Mouse (Mus musculus): ENCODE results near the gene Mpz. TPM values are rescaled to one million over a fixed set of nuclear protein-coding genes. Genes with fewer than 3 reads are reported as not detected.

Mpz gene
- polyA plus RNA-seq (2014; fragmentation: Illumina TruSeq; extraction: RNeasy Lipid Tissue Mini Kit (QIAGEN cat#74804); ENCODE audit: low read depth, low replicate concordance): not detected

DNA sequence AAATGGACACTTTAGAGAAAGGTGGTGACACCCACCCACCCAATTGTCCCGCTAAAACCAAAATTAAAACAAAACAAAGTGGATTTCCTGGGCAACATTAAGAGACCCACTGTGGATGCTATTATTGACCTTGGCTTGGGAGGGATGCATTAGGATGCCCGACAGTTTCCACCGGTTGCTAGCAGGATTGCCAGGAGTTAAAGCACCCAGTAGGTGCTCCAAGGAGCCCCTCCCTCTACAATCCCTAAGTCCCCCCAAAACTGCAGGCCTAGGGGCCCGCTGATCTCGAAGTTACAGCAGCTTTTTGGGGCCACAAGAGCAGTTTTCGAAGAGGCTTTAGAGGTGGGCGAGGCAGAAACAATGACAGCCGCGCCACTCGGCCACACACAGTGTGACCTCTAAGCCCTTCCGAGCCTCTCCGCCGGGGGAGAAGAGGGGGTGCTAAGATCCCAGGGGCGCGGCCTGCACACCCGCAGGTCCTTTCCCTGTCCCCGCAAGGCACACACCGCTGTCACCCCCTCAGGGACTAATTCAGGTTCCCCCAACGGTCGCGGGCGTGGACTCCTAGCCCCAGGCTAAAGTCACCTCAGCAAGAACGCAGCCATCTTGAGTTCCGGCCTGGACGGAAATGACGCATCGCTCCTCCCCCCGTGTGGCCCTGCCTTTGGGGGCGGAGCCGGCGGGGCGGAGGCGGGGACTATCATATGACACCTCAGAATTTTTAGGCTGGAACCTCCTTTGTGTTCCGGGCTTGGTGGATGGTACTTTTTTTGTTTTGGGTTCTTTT lies at the start of gene Mpz, which contains the start of gene Sdhc:
Mpz (plus strand) TSS at position 738 of the 787 bp plus-strand sequence.
Sdhc (minus strand) TSS at position 630 of the 787 bp plus-strand sequence.

DNA sequence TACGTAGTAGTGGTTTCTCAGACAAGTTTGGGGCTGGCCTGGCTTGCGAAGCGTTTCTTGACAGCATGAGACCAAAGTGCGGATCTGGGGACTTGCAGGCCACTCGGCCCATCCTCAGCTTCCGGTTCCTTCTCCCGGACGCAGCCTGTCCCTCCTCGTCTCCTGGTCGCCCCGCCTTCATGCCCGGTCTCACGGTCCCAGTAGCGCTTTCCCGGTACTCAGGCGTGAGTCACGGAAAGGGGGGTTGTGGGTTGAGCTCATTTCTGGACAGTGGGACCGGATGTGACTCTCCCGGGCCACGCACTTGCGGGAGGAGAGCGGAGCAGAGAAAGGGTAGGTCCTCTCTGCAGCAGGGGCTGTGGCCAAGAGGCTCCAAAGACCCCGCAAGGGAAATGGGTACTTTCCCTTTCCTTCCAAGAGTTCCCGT lies 36.6 kb upstream of the Mpz start, which contains the start of gene Cfap126:
Cfap126 (plus strand) TSS at position 46 of the 427 bp plus-strand sequence.

DNA sequence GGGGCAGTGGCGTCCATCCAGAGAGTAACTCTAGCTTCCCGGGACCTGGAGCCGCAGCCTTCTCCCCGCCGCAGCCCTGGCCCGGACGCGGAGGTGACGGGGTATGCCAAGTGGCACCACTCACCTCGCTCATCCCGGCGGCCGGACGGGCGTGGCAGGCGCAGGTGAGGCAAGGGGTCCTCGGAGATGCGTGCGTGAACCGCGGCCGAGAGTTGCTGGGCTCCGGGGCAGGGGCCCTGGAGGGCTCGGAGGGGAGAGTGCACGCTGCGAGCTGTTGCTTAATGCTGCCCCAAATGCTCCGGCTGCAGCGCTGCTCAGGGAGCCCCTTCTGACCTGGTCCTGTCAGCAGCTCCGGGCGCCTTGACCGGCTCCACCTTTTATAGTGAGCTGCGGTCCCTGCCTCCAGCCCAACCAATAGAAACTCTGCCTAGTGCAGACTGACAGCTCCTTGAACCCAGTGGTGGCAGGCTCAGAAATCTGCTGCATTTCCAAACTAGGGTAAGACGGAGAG lies 45.4 kb downstream of the Mpz start, which contains the start of gene Pcp4l1:
Pcp4l1 (minus strand) TSS at position 382 of the 511 bp plus-strand sequence.

Other genes with a start within 250 kb of the Mpz start
- not detected for gene Fcrlb, start 237.8 kb upstream of the Mpz start, polyA plus RNA-seq (2014; fragmentation: Illumina TruSeq; extraction: RNeasy Lipid Tissue Mini Kit (QIAGEN cat#74804); ENCODE audit: low read depth, low replicate concordance)
- gene Fcrla, start 223.1 kb upstream of the Mpz start, polyA plus RNA-seq (2014; fragmentation: Illumina TruSeq; extraction: RNeasy Lipid Tissue Mini Kit (QIAGEN cat#74804); ENCODE audit: low read depth, low replicate concordance): 6.3 TPM
- gene Fcgr2b, start 174.2 kb upstream of the Mpz start, polyA plus RNA-seq (2014; fragmentation: Illumina TruSeq; extraction: RNeasy Lipid Tissue Mini Kit (QIAGEN cat#74804); ENCODE audit: low read depth, low replicate concordance): 42.3 TPM
- gene Fcgr4, start 131.8 kb upstream of the Mpz start, polyA plus RNA-seq (2014; fragmentation: Illumina TruSeq; extraction: RNeasy Lipid Tissue Mini Kit (QIAGEN cat#74804); ENCODE audit: low read depth, low replicate concordance): 2.5 TPM
- 10.6 TPM for gene Fcgr3, start 85.8 kb upstream of the Mpz start, polyA plus RNA-seq (2014; fragmentation: Illumina TruSeq; extraction: RNeasy Lipid Tissue Mini Kit (QIAGEN cat#74804); ENCODE audit: low read depth, low replicate concordance)
- gene Cfap126, start 36.8 kb upstream of the Mpz start, polyA plus RNA-seq (2014; fragmentation: Illumina TruSeq; extraction: RNeasy Lipid Tissue Mini Kit (QIAGEN cat#74804); ENCODE audit: low read depth, low replicate concordance): 1.3 TPM
- 44.4 TPM for gene Sdhc, start 108 bp upstream of the Mpz start, polyA plus RNA-seq (2014; fragmentation: Illumina TruSeq; extraction: RNeasy Lipid Tissue Mini Kit (QIAGEN cat#74804); ENCODE audit: low read depth, low replicate concordance)
- gene Pcp4l1, start 45.6 kb downstream of the Mpz start, polyA plus RNA-seq (2014; fragmentation: Illumina TruSeq; extraction: RNeasy Lipid Tissue Mini Kit (QIAGEN cat#74804); ENCODE audit: low read depth, low replicate concordance): 36.1 TPM
- gene Nr1i3, start 63.3 kb downstream of the Mpz start, polyA plus RNA-seq (2014; fragmentation: Illumina TruSeq; extraction: RNeasy Lipid Tissue Mini Kit (QIAGEN cat#74804); ENCODE audit: low read depth, low replicate concordance): 1.4 TPM
- gene Tomm40l, start 71.8 kb downstream of the Mpz start, polyA plus RNA-seq (2014; fragmentation: Illumina TruSeq; extraction: RNeasy Lipid Tissue Mini Kit (QIAGEN cat#74804); ENCODE audit: low read depth, low replicate concordance): 6.9 TPM
- not detected for gene Apoa2, start 74.3 kb downstream of the Mpz start, polyA plus RNA-seq (2014; fragmentation: Illumina TruSeq; extraction: RNeasy Lipid Tissue Mini Kit (QIAGEN cat#74804); ENCODE audit: low read depth, low replicate concordance)
- gene Fcer1g, start 83.7 kb downstream of the Mpz start, polyA plus RNA-seq (2014; fragmentation: Illumina TruSeq; extraction: RNeasy Lipid Tissue Mini Kit (QIAGEN cat#74804); ENCODE audit: low read depth, low replicate concordance): 23.4 TPM
- 2.6 TPM for gene Adamts4, start 99.7 kb downstream of the Mpz start, polyA plus RNA-seq (2014; fragmentation: Illumina TruSeq; extraction: RNeasy Lipid Tissue Mini Kit (QIAGEN cat#74804); ENCODE audit: low read depth, low replicate concordance)
- gene Ndufs2, start 100.7 kb downstream of the Mpz start, polyA plus RNA-seq (2014; fragmentation: Illumina TruSeq; extraction: RNeasy Lipid Tissue Mini Kit (QIAGEN cat#74804); ENCODE audit: low read depth, low replicate concordance): 59.0 TPM
- 10.8 TPM for gene B4galt3, start 119.6 kb downstream of the Mpz start, polyA plus RNA-seq (2014; fragmentation: Illumina TruSeq; extraction: RNeasy Lipid Tissue Mini Kit (QIAGEN cat#74804); ENCODE audit: low read depth, low replicate concordance)
- gene Ppox, start 130.5 kb downstream of the Mpz start, polyA plus RNA-seq (2014; fragmentation: Illumina TruSeq; extraction: RNeasy Lipid Tissue Mini Kit (QIAGEN cat#74804); ENCODE audit: low read depth, low replicate concordance): 10.9 TPM
- 15.5 TPM for gene Usp21, start 137.3 kb downstream of the Mpz start, polyA plus RNA-seq (2014; fragmentation: Illumina TruSeq; extraction: RNeasy Lipid Tissue Mini Kit (QIAGEN cat#74804); ENCODE audit: low read depth, low replicate concordance)
- 84.2 TPM for gene Ufc1, start 144.3 kb downstream of the Mpz start, polyA plus RNA-seq (2014; fragmentation: Illumina TruSeq; extraction: RNeasy Lipid Tissue Mini Kit (QIAGEN cat#74804); ENCODE audit: low read depth, low replicate concordance)
- gene Dedd, start 178.4 kb downstream of the Mpz start, polyA plus RNA-seq (2014; fragmentation: Illumina TruSeq; extraction: RNeasy Lipid Tissue Mini Kit (QIAGEN cat#74804); ENCODE audit: low read depth, low replicate concordance): 22.4 TPM
- 20.6 TPM for gene Nit1, start 194.9 kb downstream of the Mpz start, polyA plus RNA-seq (2014; fragmentation: Illumina TruSeq; extraction: RNeasy Lipid Tissue Mini Kit (QIAGEN cat#74804); ENCODE audit: low read depth, low replicate concordance)
- 17.3 TPM for gene Pfdn2, start 195.0 kb downstream of the Mpz start, polyA plus RNA-seq (2014; fragmentation: Illumina TruSeq; extraction: RNeasy Lipid Tissue Mini Kit (QIAGEN cat#74804); ENCODE audit: low read depth, low replicate concordance)
- gene Klhdc9, start 210.1 kb downstream of the Mpz start, polyA plus RNA-seq (2014; fragmentation: Illumina TruSeq; extraction: RNeasy Lipid Tissue Mini Kit (QIAGEN cat#74804); ENCODE audit: low read depth, low replicate concordance): not detected
- 0.60 TPM for gene Nectin4, start 219.4 kb downstream of the Mpz start, polyA plus RNA-seq (2014; fragmentation: Illumina TruSeq; extraction: RNeasy Lipid Tissue Mini Kit (QIAGEN cat#74804); ENCODE audit: low read depth, low replicate concordance)
- 10.1 TPM for gene Arhgap30, start 238.2 kb downstream of the Mpz start, polyA plus RNA-seq (2014; fragmentation: Illumina TruSeq; extraction: RNeasy Lipid Tissue Mini Kit (QIAGEN cat#74804); ENCODE audit: low read depth, low replicate concordance)